Mouse (Mus musculus) macrophage (primary cell): ENCODE measurements around the gene Fezf1. TPM values are rescaled to one million over a fixed set of nuclear protein-coding genes. Genes with fewer than 3 reads are reported as not detected.

ENCODE experiments used
- H3K27ac ChIP-seq: fragments of 350-480 bp; formaldehyde crosslinking; 2 replicates; pipeline ENCODE4 v1.9.0; 2021
- H3K36me3 ChIP-seq: fragments of 350-480 bp; formaldehyde crosslinking; 2 replicates; pipeline ENCODE4 v1.9.0; 2021; ENCODE audit errors: inconsistent target
- H3K4me3 ChIP-seq: fragments of 350-480 bp; formaldehyde crosslinking; 2 replicates; pipeline ENCODE4 v1.9.0; 2021; ENCODE audit errors: inconsistent target
- H3K79me2 ChIP-seq: fragments of 350-480 bp; formaldehyde crosslinking; 2 replicates; pipeline ENCODE4 v1.9.0; 2021; ENCODE audit errors: inconsistent target
- WGBS: methylation state at CpG from one replicate; pipeline ENCODE4 v1.1.7; 2026; ENCODE audit warnings: inconsistent platforms; ENCODE audit not compliant: missing documents; 5-methylcytosine and 5-hydroxymethylcytosine counted together
- polyA plus RNA-seq: library from polyadenylated mRNA; stranded (reverse); fragments of 250-400 nt; gene quantifications from 3 replicates; pipeline ENCODE4 v1.2.4, GENCODE M21; 2018; ENCODE audit warnings: inconsistent platforms

Fezf1 gene
- polyA plus RNA-seq, 1 experiment from 2014 or later = not detected

DNA sequence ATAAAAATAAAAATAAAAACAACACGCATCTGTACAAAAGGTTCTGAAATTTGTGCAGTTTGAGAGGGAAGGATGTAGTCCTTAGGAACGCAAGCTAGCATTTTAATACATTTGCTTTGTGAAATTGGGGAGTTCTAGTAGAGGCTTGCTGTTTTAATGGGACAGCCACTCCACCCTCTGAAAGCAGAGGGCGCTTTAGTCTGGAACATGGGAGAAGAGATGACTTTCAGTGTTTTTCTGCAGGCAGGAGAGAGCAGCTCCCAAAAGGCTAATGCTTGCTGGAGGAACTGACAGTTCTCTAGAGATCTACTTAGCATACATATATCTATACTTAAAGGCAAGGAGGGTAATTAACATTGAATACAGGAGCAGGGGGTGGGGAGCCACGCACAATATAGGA is 40.4 kb downstream of the Fezf1 start:
- Histone ChIP-seq H3K27ac (no peak overlapping the region), H3K36me3 (no peaks in the 10 kb centered on the region), H3K4me3 (no peak overlapping the region), H3K79me2 (no peaks in the 10 kb centered on the region)
- 69% methylated on average over 4 of the region's 4 CpGs for WGBS

DNA sequence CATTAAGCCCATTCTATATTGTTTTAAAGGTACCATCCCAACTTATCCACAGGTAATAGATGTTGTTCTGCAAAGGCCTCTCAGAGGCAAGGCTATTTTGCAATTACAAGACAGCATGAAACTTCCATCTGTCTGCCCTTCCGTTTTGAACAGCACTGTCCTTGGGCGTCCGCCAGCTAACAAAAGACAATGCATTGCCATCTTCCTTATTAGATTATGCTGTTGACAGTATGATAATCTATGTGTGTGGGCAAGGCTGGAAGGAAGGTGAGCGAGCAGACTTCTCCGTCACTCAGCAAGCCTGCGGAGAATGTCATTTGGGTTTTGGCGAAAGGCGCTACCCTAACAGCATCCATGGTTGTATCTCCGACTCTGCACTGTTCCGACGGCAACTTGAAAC is 45.5 kb downstream of the Fezf1 start:
- no peaks in the 10 kb centered on the region for H3K79me2 ChIP-seq
- no peaks in the 10 kb centered on the region for H3K36me3 ChIP-seq
- no peak overlapping the region for H3K27ac ChIP-seq
- 91% methylated on average over 11 of the region's 11 CpGs for WGBS
- no peak overlapping the region for H3K4me3 ChIP-seq

Other genes with a start within 250 kb of the Fezf1 start
- not detected in 3 replicates for gene Aass, start 115.4 kb downstream of the Fezf1 start, polyA plus RNA-seq